ENCODE assay signal across 28 mouse cellular contexts in genomic region chr9:66114341-66114740, GRCm38 (mm10). TPM values are rescaled to one million over a fixed set of nuclear protein-coding genes. Genes with fewer than 3 reads are reported as not detected.
A peak's percentile ranks its signal among the peaks of the same experiment; 100 is the strongest.
DNase-seq lines count a peak whose midpoint lies in the region; ATAC-seq and TF ChIP-seq lines count a peak whose summit lies in the region.
"Had no signal": no experiment of that assay in that cellular context is flagged by ENCODE, and none has a peak within 500 bp of the region (broad histone marks: within the 10 kb centered on the region; RNA-seq: fewer than 3 reads in every experiment).

No protein-coding gene starts in this region.

- 77% methylated on average over 3 of the region's 3 CpGs for WGBS in lung, adult 2 months
- WGBS in lung, postnatal 0 days: 70% methylated on average over 3 of the region's 3 CpGs
- 0% methylated on average over 3 of the region's 3 CpGs for WGBS in macrophage (ENCODE audit: missing documents)
- WGBS in embryonic facial prominence, embryonic 10.5 days: 87% methylated on average over 3 of the region's 3 CpGs

- H3K4me2 ChIP-seq in lung, postnatal 0 days (replicated peaks; ENCODE audit: low read depth, low read length): no peak overlapping the region
- H3K4me2 ChIP-seq: embryonic facial prominence, embryonic 12.5 days; hindbrain, embryonic 13.5 days; limb, embryonic 12.5 days; liver, embryonic 12.5 days; lung, embryonic 15.5 days; neural tube, embryonic 15.5 days had no signal

- intact Hi-C loops in heart, postnatal 10 days (cut with DNase I): no loop called here

- no peak overlapping the region for H3K9ac ChIP-seq in lung, postnatal 0 days (replicated peaks; ENCODE audit: low read depth)
- H3K9ac ChIP-seq: embryonic facial prominence, embryonic 12.5 days; hindbrain, embryonic 13.5 days; limb, embryonic 12.5 days; liver, embryonic 12.5 days; lung, embryonic 15.5 days; neural tube, embryonic 15.5 days had no signal

- H3K27me3 ChIP-seq in lung, postnatal 0 days (replicated peaks; ENCODE audit: insufficient read depth, low read length): no peaks in the 10 kb centered on the region
- no peaks in the 10 kb centered on the region for H3K27me3 ChIP-seq in embryonic facial prominence, embryonic 10.5 days (replicated peaks; ENCODE audit: low read depth, poor library complexity, severe bottlenecking)
- H3K27me3 ChIP-seq: CH12.LX; embryonic facial prominence, embryonic 12.5 days; hindbrain, embryonic 13.5 days; limb, embryonic 12.5 days; liver, embryonic 12.5 days; lung, embryonic 15.5 days; neural tube, embryonic 15.5 days had no signal

- no peak for TF ChIP-seq EP300 in lung, postnatal 0 days (IDR thresholded peaks at IDR 0.05)

- H3K4me1 ChIP-seq in lung, adult 2 months (ENCODE audit: control insufficient read depth, insufficient read depth, low read length): peaks cover 4% of the 10 kb centered on the region; the same call in 1 of the 2 replicates
- no peaks in the 10 kb centered on the region for H3K4me1 ChIP-seq in lung, postnatal 0 days (ENCODE audit: insufficient read depth, low read depth, low read length)
- H3K4me1 ChIP-seq in embryonic facial prominence, embryonic 10.5 days: peaks cover 12% of the 10 kb centered on the region
- H3K4me1 ChIP-seq: heart, embryonic 10.5 days; lung, embryonic 15.5 days had no signal

- peak; percentile 62 for ATAC-seq in lung, postnatal 0 days
- ATAC-seq: activated CD4-positive, CD25-positive, alpha-beta regulatory T cell, adult 4 months; liver, embryonic 12.5 days; midbrain, embryonic 16.5 days had no signal

- peak; percentile 49 to 50 for DNase-seq in lung, adult 18-20 months
- no peak for DNase-seq in lung, adult 2 months
- DNase-seq in lung, postnatal 0 days (ENCODE audit: low spot score): peak; percentile 45
- DNase-seq in embryonic facial prominence, embryonic 10.5 days (ENCODE audit: low spot score): no peak
- no peak for DNase-seq in adrenal gland, postnatal 25 days
- DNase-seq in heart, postnatal 10 days: no peak
- no peak for DNase-seq in spleen, postnatal 14 days (ENCODE audit: low spot score in 2 of 2)
- DNase-seq: adrenal gland, postnatal 10 days; B cell, adult 2 months; cerebellum, adult 9-10 months; kidney, adult 2 months; thymus, adult 2 months; thymus, postnatal 4 days had no signal

- H3K9me3 ChIP-seq in lung, postnatal 0 days (ENCODE audit: low read length): no peaks in the 10 kb centered on the region
- no peaks in the 10 kb centered on the region for H3K9me3 ChIP-seq in embryonic facial prominence, embryonic 10.5 days
- H3K9me3 ChIP-seq: embryonic facial prominence, embryonic 12.5 days; G1E; heart, embryonic 10.5 days; hindbrain, embryonic 13.5 days; limb, embryonic 12.5 days; liver, embryonic 12.5 days; lung, embryonic 15.5 days; midbrain, embryonic 10.5 days; neural tube, embryonic 15.5 days had no signal

- no peak for TF ChIP-seq POLR2A in lung, adult 2 months (IDR thresholded peaks at IDR 0.05; ENCODE audit: borderline replicate concordance, extremely low read depth, low read depth, low read length)

- no peak for TF ChIP-seq CTCF in lung, adult 2 months (IDR thresholded peaks at IDR 0.05; ENCODE audit: insufficient read depth, low read length)
- TF ChIP-seq CTCF in lung, postnatal 0 days (IDR thresholded peaks at IDR 0.05): no peak

- H3K36me3 ChIP-seq in lung, postnatal 0 days (ENCODE audit: insufficient read depth, low read length): no peaks in the 10 kb centered on the region
- no peaks in the 10 kb centered on the region for H3K36me3 ChIP-seq in macrophage (ENCODE audit: inconsistent target)
- peaks cover 60% of the 10 kb centered on the region for H3K36me3 ChIP-seq in embryonic facial prominence, embryonic 10.5 days (replicated peaks)

- H3K79me2 ChIP-seq in macrophage (ENCODE audit: inconsistent target): peaks cover 90% of the 10 kb centered on the region

- no peak overlapping the region for H3K27ac ChIP-seq in lung, postnatal 0 days (ENCODE audit: low read length)
- H3K27ac ChIP-seq in macrophage: peak overlapping the region; percentile 65
- no peak overlapping the region for H3K27ac ChIP-seq in embryonic facial prominence, embryonic 10.5 days (replicated peaks)
- H3K27ac ChIP-seq: embryonic facial prominence, embryonic 12.5 days; heart, embryonic 10.5 days; hindbrain, embryonic 13.5 days; kidney, postnatal 0 days; limb, embryonic 12.5 days; liver, embryonic 12.5 days; lung, embryonic 15.5 days; midbrain, embryonic 10.5 days; neural tube, embryonic 15.5 days; stomach, postnatal 0 days had no signal

- H3K4me3 ChIP-seq in lung, adult 2 months (replicated peaks; ENCODE audit: extremely low read depth, low read depth, low read length): no peak overlapping the region
- no peak overlapping the region for H3K4me3 ChIP-seq in lung, postnatal 0 days (ENCODE audit: low read depth, low read length)
- H3K4me3 ChIP-seq in macrophage (ENCODE audit: inconsistent target): no peak overlapping the region
- no peak overlapping the region for H3K4me3 ChIP-seq in embryonic facial prominence, embryonic 10.5 days
- H3K4me3 ChIP-seq: embryonic facial prominence, embryonic 12.5 days; heart, embryonic 10.5 days; hindbrain, embryonic 13.5 days; limb, embryonic 12.5 days; liver, embryonic 12.5 days; lung, embryonic 15.5 days; midbrain, embryonic 10.5 days; neural tube, embryonic 15.5 days had no signal

RNA-seq across cellular contexts. Expression of gene Snx1, which starts 12.0 kb away (rescaled TPM):
- 50.7 and 57.3 TPM in 2 replicates for polyA plus RNA-seq in lung, adult 2 months (2012; rRNA removed)
- polyA plus RNA-seq in lung, postnatal 0 days (2015; fragmentation: Nextera tagmentation; extraction: Ambion mirVana): 108 and 112 TPM in 2 replicates
- 100 to 1,000 TPM; 104 to 309 (median 220) TPM for total RNA-seq in macrophage (2018; cell fraction: chromatin; rRNA removed)
- 100 to 1,000 TPM; 105 to 155 (median 123) TPM for total RNA-seq in macrophage (2018; cell fraction: cytosol; rRNA removed)
- 100 to 1,000 TPM in 20 of 26 experiments, 10 to 100 TPM in 6; 71.5 to 171 (median 129) TPM for total RNA-seq in macrophage (2018; cell fraction: nucleus; rRNA removed)
- polyA plus RNA-seq in macrophage (2018): 126 to 191 TPM (median 168 TPM) in 3 replicates
- 124 and 129 TPM in 2 replicates for polyA plus RNA-seq in embryonic facial prominence, embryonic 10.5 days (2016; fragmentation: Nextera tagmentation; extraction: Ambion mirVana)
- 102 and 125 TPM in 2 replicates for total RNA-seq in adrenal gland, postnatal 25 days (2021)
- 10 to 100 TPM; 38.5 to 41.3 TPM for total RNA-seq in heart, postnatal 10 days (2021)

RNA-seq across cellular contexts. Expression of gene Ciao2a, which starts 12.1 kb away (rescaled TPM):
- polyA plus RNA-seq in lung, adult 2 months (2012; rRNA removed): 7.3 and 13.0 TPM in 2 replicates
- polyA plus RNA-seq in lung, postnatal 0 days (2015; fragmentation: Nextera tagmentation; extraction: Ambion mirVana): 110 and 111 TPM in 2 replicates
- 10 to 100 TPM in 18 of 26 experiments, 1 to 10 TPM in 8; 2.2 to 32.9 (median 14.5) TPM for total RNA-seq in macrophage (2018; cell fraction: chromatin; rRNA removed)
- 100 to 1,000 TPM in 25 of 26 experiments, 10 to 100 TPM in 1; 91.5 to 198 (median 136) TPM for total RNA-seq in macrophage (2018; cell fraction: cytosol; rRNA removed)
- 10 to 100 TPM; 14.9 to 83.4 (median 40.0) TPM for total RNA-seq in macrophage (2018; cell fraction: nucleus; rRNA removed)
- polyA plus RNA-seq in macrophage (2018): 103 to 211 TPM (median 123 TPM) in 3 replicates
- polyA plus RNA-seq in embryonic facial prominence, embryonic 10.5 days (2016; fragmentation: Nextera tagmentation; extraction: Ambion mirVana): 159 and 162 TPM in 2 replicates
- 75.1 and 83.5 TPM in 2 replicates for total RNA-seq in adrenal gland, postnatal 25 days (2021)
- 10 to 100 TPM; 84.0 to 85.4 TPM for total RNA-seq in heart, postnatal 10 days (2021)

RNA-seq across cellular contexts. Expression of gene Dapk2, which starts 43.7 kb away (rescaled TPM):
- 26.7 and 32.8 TPM in 2 replicates for polyA plus RNA-seq in lung, adult 2 months (2012; rRNA removed)
- 60.9 and 66.6 TPM in 2 replicates for polyA plus RNA-seq in lung, postnatal 0 days (2015; fragmentation: Nextera tagmentation; extraction: Ambion mirVana)
- not detected for total RNA-seq in macrophage (2018; cell fraction: chromatin; rRNA removed)
- total RNA-seq in macrophage (2018; cell fraction: cytosol; rRNA removed): under 1 TPM in 7 of 26 experiments, not detected in 19; 0.09 to 0.22 (median 0.09) TPM
- total RNA-seq in macrophage (2018; cell fraction: nucleus; rRNA removed): not detected
- polyA plus RNA-seq in macrophage (2018): 0.07 TPM in 1 of 3 replicates, not detected in the others
- 5.3 and 5.8 TPM in 2 replicates for polyA plus RNA-seq in embryonic facial prominence, embryonic 10.5 days (2016; fragmentation: Nextera tagmentation; extraction: Ambion mirVana)
- 5.9 and 10.4 TPM in 2 replicates for total RNA-seq in adrenal gland, postnatal 25 days (2021)
- total RNA-seq in heart, postnatal 10 days (2021): 1 to 10 TPM; 5.1 to 5.3 TPM

RNA-seq across cellular contexts. Expression of gene Snx22, which starts 44.8 kb away (rescaled TPM):
- polyA plus RNA-seq in lung, adult 2 months (2012; rRNA removed): 14.5 and 18.0 TPM in 2 replicates
- 25.7 and 28.3 TPM in 2 replicates for polyA plus RNA-seq in lung, postnatal 0 days (2015; fragmentation: Nextera tagmentation; extraction: Ambion mirVana)
- total RNA-seq in macrophage (2018; cell fraction: chromatin; rRNA removed): not detected
- under 1 TPM; 0.06 to 0.75 (median 0.25) TPM for total RNA-seq in macrophage (2018; cell fraction: cytosol; rRNA removed)
- under 1 TPM in 6 of 26 experiments, not detected in 20; 0.23 to 0.48 (median 0.31) TPM for total RNA-seq in macrophage (2018; cell fraction: nucleus; rRNA removed)
- 0.29 to 1.3 TPM (median 0.46 TPM) in 3 replicates for polyA plus RNA-seq in macrophage (2018)
- 3.6 and 3.7 TPM in 2 replicates for polyA plus RNA-seq in embryonic facial prominence, embryonic 10.5 days (2016; fragmentation: Nextera tagmentation; extraction: Ambion mirVana)
- total RNA-seq in adrenal gland, postnatal 25 days (2021): 0.30 and 0.95 TPM in 2 replicates
- 1 to 10 TPM in 1 of 2 experiments, under 1 TPM in 1; 0.81 to 1.1 TPM for total RNA-seq in heart, postnatal 10 days (2021)
- polyA plus RNA-seq: G1E had no signal

RNA-seq across cellular contexts. Expression of gene Ppib, which starts 54.3 kb away (rescaled TPM):
- polyA plus RNA-seq in lung, adult 2 months (2012; rRNA removed): 162 and 176 TPM in 2 replicates
- polyA plus RNA-seq in lung, postnatal 0 days (2015; fragmentation: Nextera tagmentation; extraction: Ambion mirVana): 577 and 650 TPM in 2 replicates
- 100 to 1,000 TPM in 1 of 26 experiments, 10 to 100 TPM in 25; 11.1 to 100 (median 27.4) TPM for total RNA-seq in macrophage (2018; cell fraction: chromatin; rRNA removed)
- total RNA-seq in macrophage (2018; cell fraction: cytosol; rRNA removed): 100 to 1,000 TPM; 288 to 433 (median 371) TPM
- 100 to 1,000 TPM in 22 of 26 experiments, 10 to 100 TPM in 4; 57.1 to 217 (median 125) TPM for total RNA-seq in macrophage (2018; cell fraction: nucleus; rRNA removed)
- polyA plus RNA-seq in macrophage (2018): 289 to 501 TPM (median 407 TPM) in 3 replicates
- 471 and 486 TPM in 2 replicates for polyA plus RNA-seq in embryonic facial prominence, embryonic 10.5 days (2016; fragmentation: Nextera tagmentation; extraction: Ambion mirVana)
- 297 and 304 TPM in 2 replicates for total RNA-seq in adrenal gland, postnatal 25 days (2021)
- 100 to 1,000 TPM; 262 to 272 TPM for total RNA-seq in heart, postnatal 10 days (2021)

Comparison
In these comparisons a context has a peak if more than half of its experiments do, and no peak if none do; other contexts are left out.
1. DNase-seq: peak in lung, adult 18-20 months (2 of 2) and lung, postnatal 0 days (single experiment); none in lung, adult 2 months (single experiment), embryonic facial prominence, embryonic 10.5 days (single experiment), adrenal gland, postnatal 25 days (single experiment), heart, postnatal 10 days (0 of 2) and spleen, postnatal 14 days (0 of 2).